Mouse (Mus musculus): ENCODE data around the gene Mfap2. TPM values are rescaled to one million over a fixed set of nuclear protein-coding genes. Genes with fewer than 3 reads are reported as not detected.
A peak's percentile ranks its signal among the peaks of the same experiment; 100 is the strongest.

The Mfap2 gene
- 409 and 469 TPM in 2 replicates for polyA plus RNA-seq (2014; fragmentation: Nextera tagmentation; extraction: Ambion mirVana)

- H3K4me1 ChIP-seq (ENCODE audit: control insufficient read depth, insufficient read depth, low read length) = peaks cover 4% of the 10 kb centered on the region
- no peak for DNase-seq (ENCODE audit: low spot score)
Measured at GRCm38 (mm10) chr4:141010118-141010517, at the start of gene Mfap2. Gene Mfap2 (plus strand): TSS chr4:141010418.

GRCm38 (mm10) chr4:140960781-140961466 lies 49.3 kb upstream of the Mfap2 start, which contains the start of gene Sdhb:
Gene Sdhb (plus strand): TSS chr4:140961203.
- no peaks in the 10 kb centered on the region for H3K27me3 ChIP-seq (ENCODE audit: control insufficient read depth, insufficient read depth, low read length)
- no peaks in the 10 kb centered on the region for H3K9me3 ChIP-seq (replicated peaks; ENCODE audit: control insufficient read depth, low read length)
- 4% methylated on average over 37 of the region's 37 CpGs for WGBS
- H3K4me1 ChIP-seq (ENCODE audit: control insufficient read depth, insufficient read depth, low read length) = no peaks in the 10 kb centered on the region; the same call in 1 of the 2 replicates
- no peak within 1 kb of the TSS for H3K27ac ChIP-seq (replicated peaks; ENCODE audit: low read depth, low read length)
- DNase-seq (ENCODE audit: low spot score) = peak; percentile 99
- H3K4me3 ChIP-seq (ENCODE audit: low read depth, low read length) = peak within 1 kb of the TSS; percentile 62
- peak; percentile 95 for ATAC-seq (replicated peaks; ENCODE audit: insufficient number of reproducible peaks, low FRiP score, low TSS enrichment, low read depth)
- peak within 1 kb of the TSS; percentile 72 for H3K4me2 ChIP-seq (ENCODE audit: low read depth, low read length)
- H3K36me3 ChIP-seq (replicated peaks; ENCODE audit: control insufficient read depth, insufficient read depth, low read depth, low read length) = no peaks in the 10 kb centered on the region
- H3K9ac ChIP-seq (replicated peaks; ENCODE audit: low read length) = peak within 1 kb of the TSS; percentile 84

More at GRCm38 (mm10) chr4:141010118-141010517, at the start of gene Mfap2:
- Histone ChIP-seq H3K4me3 (ENCODE audit: low read depth, low read length) (peak within 1 kb of the TSS; percentile 80), H3K27me3 (ENCODE audit: control insufficient read depth, insufficient read depth, low read length) (no peaks in the 10 kb centered on the region), H3K9me3 (replicated peaks; ENCODE audit: control insufficient read depth, low read length) (no peaks in the 10 kb centered on the region), H3K4me2 (ENCODE audit: low read depth, low read length) (peak within 1 kb of the TSS; percentile 73), H3K9ac (replicated peaks; ENCODE audit: low read length) (peak within 1 kb of the TSS; percentile 95), H3K27ac (replicated peaks; ENCODE audit: low read depth, low read length) (peak within 1 kb of the TSS; percentile 95), H3K36me3 (replicated peaks; ENCODE audit: control insufficient read depth, insufficient read depth, low read depth, low read length) (peaks cover 17% of the 10 kb centered on the region)
- 10% methylated on average over 7 of the region's 7 CpGs for WGBS
- ATAC-seq (replicated peaks; ENCODE audit: insufficient number of reproducible peaks, low FRiP score, low TSS enrichment, low read depth) = no peak

GRCm38 (mm10) chr4:140961467-140962206 lies 48.6 kb upstream of the Mfap2 start:
- H3K27me3 ChIP-seq (ENCODE audit: control insufficient read depth, insufficient read depth, low read length) = no peaks in the 10 kb centered on the region
- H3K4me2 ChIP-seq (ENCODE audit: low read depth, low read length) = peak overlapping the region; percentile 72
- H3K4me3 ChIP-seq (ENCODE audit: low read depth, low read length) = peak overlapping the region; percentile 62
- WGBS = 1% methylated on average over 38 of the region's 38 CpGs
- peak overlapping the region; percentile 84 for H3K9ac ChIP-seq (replicated peaks; ENCODE audit: low read length)
- ATAC-seq (replicated peaks; ENCODE audit: insufficient number of reproducible peaks, low FRiP score, low TSS enrichment, low read depth) = no peak; the same call in 1 of the 2 replicates
- peak; percentile 9 for DNase-seq (ENCODE audit: low spot score)
- no peaks in the 10 kb centered on the region; the same call in 1 of the 2 replicates for H3K4me1 ChIP-seq (ENCODE audit: control insufficient read depth, insufficient read depth, low read length)
- H3K36me3 ChIP-seq (replicated peaks; ENCODE audit: control insufficient read depth, insufficient read depth, low read depth, low read length) = no peaks in the 10 kb centered on the region
- no peaks in the 10 kb centered on the region for H3K9me3 ChIP-seq (replicated peaks; ENCODE audit: control insufficient read depth, low read length)
- H3K27ac ChIP-seq (replicated peaks; ENCODE audit: low read depth, low read length) = no peak overlapping the region

GRCm38 (mm10) chr4:140962207-140962909 lies 47.9 kb upstream of the Mfap2 start:
- DNase-seq (ENCODE audit: low spot score) = no peak
- no peaks in the 10 kb centered on the region for H3K27me3 ChIP-seq (ENCODE audit: control insufficient read depth, insufficient read depth, low read length)
- no peak overlapping the region for H3K27ac ChIP-seq (replicated peaks; ENCODE audit: low read depth, low read length)
- H3K4me1 ChIP-seq (ENCODE audit: control insufficient read depth, insufficient read depth, low read length) = no peaks in the 10 kb centered on the region; the same call in 1 of the 2 replicates
- no peak for ATAC-seq (replicated peaks; ENCODE audit: insufficient number of reproducible peaks, low FRiP score, low TSS enrichment, low read depth)
- H3K9ac ChIP-seq (replicated peaks; ENCODE audit: low read length) = peak overlapping the region; percentile 84
- peak overlapping the region; percentile 62 for H3K4me3 ChIP-seq (ENCODE audit: low read depth, low read length)
- H3K9me3 ChIP-seq (replicated peaks; ENCODE audit: control insufficient read depth, low read length) = no peaks in the 10 kb centered on the region
- no peaks in the 10 kb centered on the region for H3K36me3 ChIP-seq (replicated peaks; ENCODE audit: control insufficient read depth, insufficient read depth, low read depth, low read length)
- peak overlapping the region; percentile 72 for H3K4me2 ChIP-seq (ENCODE audit: low read depth, low read length)
- 71% methylated on average over 8 of the region's 8 CpGs for WGBS

- ATAC-seq (replicated peaks; ENCODE audit: insufficient number of reproducible peaks, low FRiP score, low TSS enrichment, low read depth) = no peak
- no peak overlapping the region for H3K27ac ChIP-seq (replicated peaks; ENCODE audit: low read depth, low read length)
- no peaks in the 10 kb centered on the region; the same call in 1 of the 2 replicates for H3K4me1 ChIP-seq (ENCODE audit: control insufficient read depth, insufficient read depth, low read length)
- no peaks in the 10 kb centered on the region for H3K36me3 ChIP-seq (replicated peaks; ENCODE audit: control insufficient read depth, insufficient read depth, low read depth, low read length)
- no peak for DNase-seq (ENCODE audit: low spot score)
- H3K4me3 ChIP-seq (ENCODE audit: low read depth, low read length) = no peak overlapping the region
- H3K9me3 ChIP-seq (replicated peaks; ENCODE audit: control insufficient read depth, low read length) = no peaks in the 10 kb centered on the region
- no peaks in the 10 kb centered on the region for H3K27me3 ChIP-seq (ENCODE audit: control insufficient read depth, insufficient read depth, low read length)
- no peak overlapping the region for H3K9ac ChIP-seq (replicated peaks; ENCODE audit: low read length)
- H3K4me2 ChIP-seq (ENCODE audit: low read depth, low read length) = no peak overlapping the region
- 39% methylated on average over 5 of the region's 5 CpGs for WGBS
Measured at GRCm38 (mm10) chr4:140962950-140963349, 47.3 kb upstream of the Mfap2 start.

- H3K36me3 ChIP-seq (replicated peaks; ENCODE audit: control insufficient read depth, insufficient read depth, low read depth, low read length) = no peaks in the 10 kb centered on the region
- no peaks in the 10 kb centered on the region for H3K9me3 ChIP-seq (replicated peaks; ENCODE audit: control insufficient read depth, low read length)
- H3K4me2 ChIP-seq (ENCODE audit: low read depth, low read length) = no peak overlapping the region
- 84% methylated on average over 9 of the region's 9 CpGs for WGBS
- no peak overlapping the region for H3K4me3 ChIP-seq (ENCODE audit: low read depth, low read length)
- no peak for DNase-seq (ENCODE audit: low spot score)
- no peak overlapping the region for H3K9ac ChIP-seq (replicated peaks; ENCODE audit: low read length)
- no peak overlapping the region for H3K27ac ChIP-seq (replicated peaks; ENCODE audit: low read depth, low read length)
- no peak for ATAC-seq (replicated peaks; ENCODE audit: insufficient number of reproducible peaks, low FRiP score, low TSS enrichment, low read depth)
- no peaks in the 10 kb centered on the region for H3K27me3 ChIP-seq (ENCODE audit: control insufficient read depth, insufficient read depth, low read length)
- no peaks in the 10 kb centered on the region; the same call in 1 of the 2 replicates for H3K4me1 ChIP-seq (ENCODE audit: control insufficient read depth, insufficient read depth, low read length)
Measured at GRCm38 (mm10) chr4:140963941-140964597, 46.1 kb upstream of the Mfap2 start.

GRCm38 (mm10) chr4:140964620-140965019 lies 45.6 kb upstream of the Mfap2 start:
- DNase-seq (ENCODE audit: low spot score) (peak; percentile 83), ATAC-seq (replicated peaks; ENCODE audit: insufficient number of reproducible peaks, low FRiP score, low TSS enrichment, low read depth) (no peak; the same call in 1 of the 2 replicates)
- Histone ChIP-seq H3K4me1 (ENCODE audit: control insufficient read depth, insufficient read depth, low read length) (no peaks in the 10 kb centered on the region; the same call in 1 of the 2 replicates), H3K9me3 (replicated peaks; ENCODE audit: control insufficient read depth, low read length) (no peaks in the 10 kb centered on the region), H3K36me3 (replicated peaks; ENCODE audit: control insufficient read depth, insufficient read depth, low read depth, low read length) (no peaks in the 10 kb centered on the region), H3K4me3 (ENCODE audit: low read depth, low read length) (no peak overlapping the region), H3K9ac (replicated peaks; ENCODE audit: low read length) (no peak overlapping the region), H3K27me3 (ENCODE audit: control insufficient read depth, insufficient read depth, low read length) (no peaks in the 10 kb centered on the region), H3K4me2 (ENCODE audit: low read depth, low read length) (no peak overlapping the region), H3K27ac (replicated peaks; ENCODE audit: low read depth, low read length) (no peak overlapping the region)
- WGBS = 21% methylated on average over 7 of the region's 7 CpGs

Measured in embryonic facial prominence, embryonic 11.5 days (tissue).